Mouse (Mus musculus) liver, postnatal 0 days (tissue): ENCODE results near the gene Cpxm2.

Experiments used
- CTCF ChIP-seq: sonication (generic); IDR thresholded peaks from 2 replicates; pipeline ENCODE4 v1.5.1; 2016; ENCODE audit warnings: antibody characterized with exemption, low read depth
- EP300 ChIP-seq: IDR thresholded peaks from 2 replicates; pipeline ENCODE4 v1.6.1; 2016; ENCODE audit warnings: antibody characterized with exemption, low read depth, mild to moderate bottlenecking

GRCm38 (mm10) chr7:132174296-132174695 lies 19.8 kb upstream of the Cpxm2 start:
- TF ChIP-seq CTCF (no peak), EP300 (no peak)
